Mouse (Mus musculus): ENCODE data around the gene Tmem41a.
"Not testable (repeated sequence)": the region's sequence is repeated elsewhere in the genome, so short reads cannot be mapped to it uniquely, and the experiment has no call there.

Gene Tmem41a

DNA sequence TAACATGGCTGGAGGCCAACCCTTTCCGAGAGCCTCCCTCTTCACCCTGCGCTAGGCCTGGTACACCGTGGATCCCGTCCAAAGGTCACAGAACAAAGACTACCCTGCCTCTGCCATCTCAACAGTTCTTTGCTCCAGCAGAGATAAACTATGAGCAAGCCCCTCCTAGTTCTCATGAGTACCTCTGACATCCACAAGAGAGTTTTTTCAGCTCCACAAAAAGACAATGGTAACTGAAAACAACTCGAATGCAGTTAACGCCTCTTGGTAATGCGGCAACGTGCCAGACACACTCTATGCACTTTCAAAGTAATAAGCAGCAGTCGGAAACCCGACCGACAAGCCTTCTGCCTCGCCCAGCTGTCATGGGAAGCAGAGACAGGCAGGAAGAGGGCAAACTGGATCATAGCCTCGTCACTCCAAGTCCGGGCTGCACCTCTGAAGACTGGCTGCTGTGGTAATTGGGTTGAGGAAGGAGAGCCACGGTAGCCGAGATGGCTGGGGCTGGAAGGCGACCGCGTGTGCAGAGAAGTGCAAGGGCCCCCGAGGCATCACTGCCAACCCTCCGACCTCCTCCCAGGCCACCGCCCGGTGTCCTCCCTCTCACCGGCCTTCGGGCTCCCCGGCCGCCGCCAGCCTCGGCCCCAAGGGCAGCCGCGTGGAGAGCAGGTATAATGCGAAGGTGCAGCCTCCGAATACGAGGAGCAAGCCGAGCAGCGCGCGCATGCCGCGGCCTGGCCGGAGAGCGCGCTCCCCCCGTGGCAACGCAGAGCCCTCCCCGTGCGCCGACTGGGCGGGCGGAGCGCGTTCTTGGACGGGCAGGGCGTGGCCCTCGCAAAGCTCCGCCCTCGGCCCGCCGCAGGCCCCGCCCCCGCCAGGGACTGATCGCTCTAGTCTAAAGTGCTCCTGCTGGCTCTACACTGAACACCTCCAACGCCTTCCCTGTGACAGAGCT is at the start of gene Tmem41a:
Tmem41a (minus strand) TSS at position 792 of the 955 bp plus-strand sequence.
- DNase-seq = peak; percentile 93

DNA sequence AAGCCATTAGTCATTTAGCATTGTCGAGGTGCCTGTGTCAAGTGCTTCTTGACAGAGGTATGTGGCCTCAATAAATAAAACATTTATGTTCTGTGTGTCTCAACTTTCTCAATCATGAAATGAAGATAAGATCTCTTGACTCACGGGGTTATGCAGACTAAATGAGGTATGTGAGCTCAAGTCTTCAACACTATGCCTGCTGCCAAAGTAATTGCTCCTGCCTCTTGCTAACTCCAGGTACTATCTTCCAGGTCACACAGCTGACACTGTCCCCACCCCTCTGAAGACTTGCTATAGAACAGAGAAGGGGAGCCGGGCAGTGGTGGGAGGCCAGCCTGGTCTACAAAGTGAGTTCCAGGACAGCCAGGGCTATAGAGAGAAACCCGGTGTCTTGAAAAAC is 49.0 kb upstream of the Tmem41a start:
- DNase-seq = no peak

DNA sequence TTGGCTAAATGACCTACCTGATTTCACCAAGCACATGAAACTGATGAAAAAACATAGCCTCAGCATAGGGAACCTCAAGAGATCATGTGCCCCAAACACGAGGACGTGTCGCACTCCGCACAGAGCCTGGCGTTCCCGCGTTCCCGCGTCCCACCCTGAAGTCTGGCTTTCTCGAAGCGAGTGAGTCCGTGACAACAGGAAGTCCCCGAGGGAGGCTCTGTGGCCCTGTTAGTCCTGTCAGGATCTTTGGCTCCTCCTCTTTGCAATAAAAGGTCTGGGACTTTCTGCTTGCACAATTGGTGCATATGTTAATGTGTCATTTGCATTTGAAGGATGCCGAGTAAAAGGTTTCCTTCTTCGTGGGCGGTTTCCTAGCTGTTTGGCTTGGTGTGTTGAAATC is 48.0 kb upstream of the Tmem41a start, which contains the start of gene Liph:
Liph (minus strand) TSS at position 360 of the 400 bp plus-strand sequence.
- no peak for DNase-seq

DNA sequence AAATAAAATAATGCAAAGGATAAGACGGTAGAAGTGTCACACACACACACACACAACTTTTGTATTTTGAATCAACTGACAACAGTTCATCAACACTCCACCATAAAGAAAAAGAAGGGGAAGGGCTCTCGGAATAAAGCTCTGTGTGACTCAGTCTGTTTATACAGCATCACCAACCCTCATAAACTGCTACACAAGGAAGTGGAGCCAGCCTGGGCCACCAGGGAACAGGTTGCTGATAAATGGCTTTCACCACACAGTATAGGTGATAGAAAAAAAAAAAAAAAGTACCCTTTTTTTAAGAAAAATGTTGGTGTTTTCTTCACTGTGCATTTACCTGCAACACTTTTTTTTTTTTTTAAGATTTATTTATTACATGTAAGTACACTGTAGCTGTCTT is 44.4 kb upstream of the Tmem41a start:
- DNase-seq = no peak

DNA sequence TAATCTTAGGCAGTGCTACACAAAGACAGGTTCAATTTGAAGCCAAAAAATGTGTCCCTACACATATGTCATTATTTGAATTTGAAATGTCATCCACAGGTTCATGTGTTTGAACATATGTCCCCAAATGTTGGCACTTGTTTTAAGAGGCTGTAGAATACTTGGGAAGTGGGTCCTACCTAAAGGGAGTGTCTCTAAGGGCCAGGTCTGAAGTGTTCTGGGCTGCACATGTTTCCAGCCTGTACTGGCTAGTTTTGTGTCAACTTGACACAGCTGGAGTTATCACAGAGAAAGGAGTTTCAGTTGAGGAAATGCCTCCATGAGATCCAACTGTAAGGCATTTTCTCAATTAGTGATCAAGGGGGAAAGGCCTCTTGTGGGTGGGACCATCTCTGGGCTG is 43.5 kb upstream of the Tmem41a start:
- DNase-seq = not testable (repeated sequence)

DNA sequence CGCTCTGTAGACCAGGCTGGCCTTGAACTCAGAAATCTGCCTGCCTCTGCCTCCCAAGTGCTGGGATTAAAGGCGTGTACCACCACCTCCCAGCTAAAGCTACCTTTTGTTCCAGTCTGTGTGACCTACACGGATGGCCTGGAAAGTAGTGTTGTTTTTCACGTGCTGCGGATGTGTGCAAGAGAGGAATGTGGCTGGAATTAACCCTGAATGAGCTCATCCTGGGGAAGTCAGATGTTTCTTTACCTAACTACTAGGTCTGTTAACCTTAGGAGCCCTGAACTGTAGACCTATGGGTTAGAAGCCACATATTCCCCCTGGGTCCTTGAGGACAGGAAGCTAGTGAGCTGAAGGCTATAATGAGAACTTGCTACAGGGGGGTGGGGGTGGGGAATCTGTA is 40.6 kb upstream of the Tmem41a start:
- no peak for DNase-seq

DNA sequence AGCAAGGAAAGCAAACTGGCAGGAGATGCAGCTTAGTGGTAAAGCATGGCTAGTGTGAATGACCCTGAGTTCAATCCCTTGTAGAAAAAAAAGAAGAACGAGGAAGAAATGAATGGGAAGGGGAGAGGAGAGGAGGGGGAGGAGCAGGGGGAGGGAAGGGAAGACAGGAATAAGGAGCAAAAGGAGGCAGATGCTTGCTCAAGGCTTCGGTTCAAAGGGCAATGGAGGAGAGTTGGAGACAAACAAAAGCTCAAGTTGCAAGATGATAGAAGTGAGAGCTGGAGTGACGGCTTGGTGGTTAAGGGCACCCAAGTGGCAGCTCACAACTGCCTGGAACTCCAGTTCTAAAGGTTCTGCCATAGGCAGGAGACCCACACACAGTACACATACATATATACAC is 38.8 kb upstream of the Tmem41a start:
- no peak for DNase-seq

DNA sequence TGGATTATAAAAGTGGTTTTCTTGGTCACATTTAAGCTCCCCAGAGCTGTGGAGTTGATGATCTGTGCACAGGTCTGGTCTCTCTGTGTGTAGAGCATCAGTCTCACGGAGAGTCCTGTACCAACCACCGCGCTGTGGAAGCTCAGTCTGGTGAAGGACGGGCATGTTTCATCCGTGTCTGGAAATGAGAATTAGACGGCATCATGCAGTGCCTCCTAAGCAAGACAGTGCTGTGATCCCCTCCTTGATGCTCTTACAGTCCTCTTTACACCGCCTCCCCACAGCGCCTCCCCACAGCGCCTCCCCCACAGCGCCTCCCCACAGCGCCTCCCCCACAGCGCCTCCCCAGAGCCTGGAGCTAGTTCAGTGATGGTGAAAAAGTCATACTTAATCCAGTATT is 36.7 kb upstream of the Tmem41a start:
- no peak for DNase-seq

DNA sequence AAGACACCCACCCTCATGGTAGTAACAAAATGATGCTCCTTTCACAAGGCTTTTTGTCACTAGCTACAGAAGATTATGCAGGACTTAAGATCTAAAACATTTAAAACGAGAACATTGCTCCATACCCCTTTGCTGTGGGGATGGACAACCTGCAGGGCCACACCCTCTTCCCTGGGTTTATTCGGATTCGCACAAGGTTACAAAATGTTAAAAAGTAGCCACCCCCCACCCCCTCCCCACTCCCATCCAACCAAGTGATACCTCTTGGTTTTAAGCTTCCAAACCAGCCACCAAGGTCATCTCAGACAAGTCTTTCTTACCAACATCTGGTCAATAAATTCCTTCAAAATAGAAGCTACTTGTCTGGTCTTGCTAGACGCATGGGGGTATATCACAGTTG is 36.2 kb upstream of the Tmem41a start:
- no peak for DNase-seq

DNA sequence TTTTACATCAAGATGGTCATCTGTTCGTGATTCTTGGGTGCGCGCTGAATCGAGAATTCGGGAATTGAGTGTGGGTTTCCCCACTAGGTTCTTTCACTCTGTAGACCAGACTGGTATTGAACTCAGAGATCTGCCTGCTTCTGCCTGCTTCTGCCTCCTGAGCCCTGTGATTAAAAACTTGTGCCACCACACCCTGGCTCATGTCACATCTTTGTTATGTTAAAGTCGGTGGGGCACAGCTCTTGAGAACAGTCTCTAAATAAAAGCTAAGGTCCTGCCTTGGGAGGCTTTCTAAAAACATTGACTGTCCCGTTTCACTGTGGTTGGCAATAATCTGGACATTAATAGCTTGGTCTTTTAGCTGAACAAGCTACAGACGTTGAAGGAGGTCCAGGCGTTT is 35.8 kb upstream of the Tmem41a start:
- no peak for DNase-seq

DNA sequence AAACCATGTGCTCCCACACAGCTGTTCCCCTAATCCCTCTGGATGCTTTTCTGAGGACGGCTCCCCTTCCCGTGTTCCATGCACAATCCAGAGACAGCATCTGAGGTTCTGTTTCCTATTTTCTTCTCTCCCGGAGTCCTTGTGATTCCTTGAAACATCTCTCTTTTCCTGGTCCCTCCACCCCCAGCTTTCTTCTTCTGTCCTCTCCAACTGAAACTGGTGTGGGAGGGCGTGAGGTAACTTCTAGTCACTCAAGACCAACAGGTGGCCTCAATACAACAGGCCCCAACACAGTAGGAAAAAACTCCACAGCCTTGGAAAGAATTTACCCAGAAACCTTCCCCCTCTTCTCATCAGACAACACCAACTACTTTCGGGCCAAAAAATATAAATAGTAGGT is 30.0 kb upstream of the Tmem41a start:
- no peak for DNase-seq

DNA sequence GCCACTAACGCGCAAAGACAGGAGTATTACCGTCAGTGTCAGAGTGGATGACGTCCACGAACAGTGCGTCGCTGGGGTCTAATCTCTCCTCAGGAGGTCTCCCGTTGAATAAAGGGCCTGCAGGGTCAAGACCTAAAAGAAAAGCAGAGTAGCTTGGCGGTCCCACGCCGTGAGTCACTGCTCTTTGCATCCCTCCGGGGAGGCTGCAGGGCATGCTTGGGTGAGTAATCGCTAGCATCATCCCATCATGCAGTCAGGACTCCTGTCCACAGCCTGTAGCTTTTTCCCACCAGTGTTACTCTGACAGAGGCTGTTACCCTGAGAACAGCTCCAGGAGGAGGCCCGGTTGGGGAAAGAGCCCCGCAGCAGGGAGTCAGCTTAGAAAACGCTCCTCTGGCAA is 28.9 kb upstream of the Tmem41a start:
- DNase-seq = no peak

DNA sequence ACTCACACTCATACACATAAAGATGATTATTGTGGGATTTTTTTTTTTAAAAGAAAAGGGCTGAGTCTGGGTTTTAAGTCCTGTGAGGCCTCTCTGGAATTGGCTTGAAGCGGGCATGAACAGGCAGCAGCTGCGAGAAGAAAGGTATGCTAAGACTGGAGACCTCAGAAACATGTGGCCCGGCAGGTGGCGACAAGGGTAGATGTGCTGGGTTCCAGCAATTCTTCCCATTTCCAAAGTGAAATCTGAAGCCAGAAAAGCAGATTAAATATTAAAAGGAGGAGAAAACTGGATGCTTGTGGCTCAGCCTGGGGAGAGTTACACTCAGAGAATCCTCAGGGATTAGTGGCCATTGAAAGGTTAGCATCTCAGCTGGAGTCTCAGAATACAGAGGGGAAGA is 24.1 kb upstream of the Tmem41a start:
- DNase-seq = no peak

DNA sequence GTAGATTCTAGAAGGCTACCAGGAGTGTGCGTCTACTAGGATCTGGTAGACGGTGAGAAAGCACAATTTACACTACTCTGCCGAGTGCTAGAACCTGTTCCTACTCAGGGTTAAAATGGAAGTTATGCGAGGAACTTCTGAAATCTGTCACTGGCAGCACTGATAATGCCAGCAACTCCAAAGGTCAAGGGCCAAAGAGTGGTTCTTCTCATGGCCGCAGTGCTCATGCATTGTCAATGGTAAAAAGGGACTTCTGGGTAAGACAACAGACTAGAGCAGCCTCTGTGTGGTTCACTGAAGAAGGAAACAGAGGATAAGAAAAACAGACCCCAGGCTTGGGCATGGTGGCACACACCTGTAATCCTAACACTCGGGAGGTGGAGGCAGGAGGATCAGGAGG is 23.2 kb upstream of the Tmem41a start:
- DNase-seq = no peak

DNA sequence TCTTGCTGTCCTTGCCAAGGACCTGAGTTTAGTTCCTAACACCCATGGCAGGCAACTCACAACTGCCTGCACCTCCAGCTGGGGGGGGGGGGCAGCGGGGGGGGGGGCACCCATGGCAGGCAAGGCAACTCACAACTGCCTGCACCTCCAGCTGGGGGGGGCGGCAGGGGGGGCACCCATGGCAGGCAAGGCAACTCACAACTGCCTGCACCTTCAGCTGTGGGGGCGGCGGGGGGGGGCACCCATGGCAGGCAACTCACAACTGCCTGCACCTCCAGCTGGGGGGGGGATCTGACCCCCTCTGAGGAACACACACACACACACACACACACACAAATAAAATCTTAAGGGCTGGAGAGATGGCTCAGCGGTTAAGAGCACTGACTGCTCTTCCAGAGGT is 22.5 kb upstream of the Tmem41a start:
- no peak for DNase-seq

DNA sequence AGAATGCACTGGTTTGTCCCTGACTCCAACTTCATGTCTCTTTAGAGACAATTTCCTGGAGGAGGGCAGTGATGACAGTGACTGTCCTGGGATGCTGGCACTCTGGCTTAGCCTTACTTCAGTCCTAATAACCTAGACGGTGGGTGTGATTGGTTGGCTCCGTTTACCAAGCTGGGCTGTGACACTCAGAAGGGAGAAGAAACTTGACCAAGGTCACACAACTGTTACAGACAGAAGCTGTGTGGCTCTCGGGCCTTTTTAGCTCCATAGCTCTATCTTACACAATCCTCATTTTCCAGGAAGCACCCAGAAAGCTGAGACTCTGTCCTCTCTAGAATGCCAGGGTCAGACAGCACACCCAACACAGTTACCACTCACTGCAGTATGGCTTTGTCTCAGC is 18.2 kb upstream of the Tmem41a start:
- DNase-seq = no peak

DNA sequence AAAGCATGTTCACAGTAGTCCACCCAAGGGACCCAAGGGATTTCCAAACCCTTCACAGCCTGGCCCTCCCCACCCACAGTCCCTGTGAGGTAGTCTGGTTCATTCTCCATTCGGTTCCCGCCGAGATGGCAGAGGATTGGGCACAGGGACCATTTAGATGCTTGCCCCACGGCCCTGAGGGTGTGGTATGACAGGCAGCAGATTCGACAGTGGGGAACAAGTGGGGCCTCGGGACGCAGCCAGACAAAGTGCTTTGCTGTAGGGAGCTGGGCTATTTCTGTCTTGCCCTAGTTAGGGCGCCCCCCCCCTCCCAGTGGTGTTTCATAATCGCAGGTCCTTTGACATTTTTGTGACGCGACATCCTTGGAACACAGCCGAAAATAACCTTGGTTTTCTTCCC is 8.2 kb upstream of the Tmem41a start:
- DNase-seq = no peak

DNA sequence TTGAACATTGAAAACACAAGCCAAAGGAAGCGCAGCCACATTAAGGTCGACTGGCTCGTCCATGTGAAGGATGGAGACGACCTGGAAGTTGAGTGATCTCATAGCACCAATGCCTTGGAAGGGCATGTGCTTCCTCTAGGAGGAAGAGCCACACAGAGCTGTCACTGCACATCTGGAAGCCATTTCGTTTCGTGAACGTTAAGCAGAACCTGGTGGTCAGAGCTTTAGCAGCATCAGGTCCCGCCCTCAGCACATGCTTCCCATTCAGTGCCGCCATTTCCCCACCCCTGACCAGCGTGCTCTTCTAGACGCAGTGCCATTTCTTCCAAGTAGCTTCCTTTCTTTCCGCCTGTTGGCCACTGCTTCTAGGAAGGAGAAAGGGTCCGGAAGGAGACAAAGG is 18.9 kb downstream of the Tmem41a start:
- no peak for DNase-seq

DNA sequence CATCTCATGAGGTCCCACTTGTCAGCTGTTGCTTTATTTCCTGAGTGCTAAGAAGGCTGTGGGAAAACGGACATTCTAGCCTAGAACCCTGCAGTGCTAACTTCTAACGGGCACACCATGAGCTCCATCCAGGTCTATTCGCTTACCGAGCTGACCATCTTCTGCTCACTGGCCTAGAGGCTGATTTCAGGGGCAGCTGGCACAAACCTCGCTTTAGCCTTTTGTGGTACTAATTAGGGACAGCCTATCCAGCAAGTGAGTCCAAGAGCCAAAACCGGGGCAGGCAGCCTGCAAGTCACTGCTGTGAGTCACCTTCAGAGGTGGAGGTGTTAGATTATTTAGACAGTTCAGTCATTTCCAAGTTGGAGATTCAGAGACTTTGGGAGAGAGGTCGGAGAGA is 30.7 kb downstream of the Tmem41a start:
- peak; percentile 56 for DNase-seq

DNA sequence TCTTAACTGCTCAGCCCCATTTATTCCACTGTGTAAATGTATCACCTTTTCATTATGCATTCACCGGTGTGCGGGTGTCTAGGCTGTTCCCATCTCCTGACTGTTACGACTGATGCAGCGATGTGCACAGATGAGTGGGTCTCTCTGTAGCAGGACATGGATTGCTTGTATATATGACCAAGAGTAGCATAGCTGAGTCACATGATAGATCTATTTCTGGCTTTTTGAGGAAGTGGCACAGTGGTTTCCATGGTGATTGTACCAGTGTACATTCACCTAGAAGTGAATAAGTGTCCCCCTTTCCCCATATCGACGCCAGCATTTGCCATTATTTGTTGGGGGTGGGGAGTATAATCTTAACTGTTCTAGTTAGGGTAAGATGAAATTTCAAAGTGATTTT is 34.0 kb downstream of the Tmem41a start:
- DNase-seq = no peak

DNA sequence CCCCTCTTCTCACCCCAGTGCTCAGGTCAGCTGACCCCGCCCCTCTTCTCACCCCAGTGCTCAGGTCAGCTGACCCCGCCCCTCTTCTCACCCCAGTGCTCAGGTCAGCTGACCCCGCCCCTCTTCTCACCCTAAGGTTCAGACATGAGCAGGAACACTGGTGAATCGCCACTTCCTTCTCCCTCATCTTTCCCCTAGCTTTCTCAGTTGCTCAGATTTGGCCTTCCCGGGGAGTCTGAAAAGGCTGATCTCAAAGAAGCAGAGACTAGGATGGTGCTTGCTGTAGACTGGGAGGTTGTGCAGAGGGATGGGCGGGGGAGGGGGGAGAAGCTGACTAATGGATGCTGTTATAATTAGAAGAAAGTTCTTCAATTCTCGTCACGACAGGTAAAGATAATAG is 38.4 kb downstream of the Tmem41a start:
- DNase-seq = not testable (repeated sequence)

DNA sequence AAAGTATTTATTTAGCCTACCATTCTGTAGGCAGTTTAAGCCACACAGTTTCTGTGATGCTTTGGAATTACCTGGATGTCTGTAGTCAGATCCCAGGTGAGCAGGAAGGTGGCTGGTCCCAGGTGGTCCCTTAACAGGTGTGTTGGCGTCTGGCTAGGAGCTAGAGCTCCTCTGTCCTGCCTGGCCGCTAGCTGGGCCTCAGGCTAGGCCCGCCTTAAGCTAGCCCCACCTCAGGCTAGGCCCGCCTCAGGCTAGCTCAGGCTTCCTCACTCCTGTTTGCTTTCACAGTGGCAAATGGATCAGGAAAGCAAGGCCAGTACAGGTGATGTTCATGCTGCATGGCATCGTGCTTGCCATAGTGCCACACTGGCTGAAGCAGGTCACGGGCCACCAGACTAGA is 40.5 kb downstream of the Tmem41a start:
- no peak for DNase-seq

DNA sequence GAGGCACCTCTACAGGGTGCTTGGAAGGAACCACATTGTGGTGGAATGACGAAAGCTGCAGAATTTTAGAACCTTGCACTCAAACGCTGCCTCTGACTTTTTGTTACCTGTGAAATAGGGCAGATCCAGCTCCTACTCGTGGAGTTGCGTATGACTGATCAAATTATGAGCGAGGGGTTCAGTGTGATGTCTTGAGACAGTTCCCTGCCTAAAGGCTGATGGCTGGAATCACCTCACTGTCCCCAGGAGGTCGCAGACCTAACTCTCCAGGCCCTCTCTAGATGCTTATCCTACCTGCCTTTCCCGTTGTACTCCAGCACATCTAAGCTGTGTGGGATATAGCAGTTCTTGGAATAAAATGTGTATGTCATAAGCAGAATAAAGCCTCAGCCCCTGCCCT is 41.4 kb downstream of the Tmem41a start:
- no peak for DNase-seq

DNA sequence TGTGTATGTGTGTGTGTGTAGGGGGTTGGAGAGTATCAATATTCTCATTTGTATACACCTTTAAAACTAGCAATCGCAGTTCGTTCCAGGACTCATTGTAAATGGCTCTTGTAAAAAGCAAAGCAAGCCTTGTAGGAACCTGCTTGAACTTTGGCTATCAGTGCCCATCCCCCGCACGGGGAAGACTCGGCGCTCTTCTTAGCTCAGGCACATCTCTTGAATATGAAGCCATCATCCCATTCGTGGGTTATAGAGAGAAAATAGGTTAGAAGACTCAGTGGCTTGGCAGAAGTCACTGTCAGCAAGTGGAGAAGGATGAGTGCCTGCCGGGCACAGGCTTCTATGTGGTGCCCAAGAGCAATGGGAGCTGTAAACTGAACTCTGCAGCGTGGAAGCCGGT is 42.7 kb downstream of the Tmem41a start:
- no peak for DNase-seq

DNA sequence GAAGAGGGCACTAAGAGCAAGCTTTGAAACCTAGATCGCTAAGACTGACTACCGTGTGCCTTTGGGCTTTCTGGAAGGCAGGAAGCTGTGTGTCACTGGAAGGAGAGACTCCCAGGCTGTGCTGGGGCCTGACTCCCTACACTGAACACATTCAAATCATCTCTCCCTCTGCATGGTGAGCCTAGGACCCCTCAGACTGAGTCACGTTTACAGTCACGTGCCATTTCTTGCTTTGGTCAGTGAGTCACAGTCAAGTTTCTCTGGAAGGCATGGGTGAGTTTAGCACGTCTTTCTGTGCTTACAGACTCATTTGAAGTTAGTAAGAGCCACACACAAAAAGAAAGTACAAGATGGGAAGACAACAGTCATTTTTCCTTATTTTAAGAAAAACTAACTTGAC is 46.1 kb downstream of the Tmem41a start:
- DNase-seq = no peak
